Mouse (Mus musculus) mature B cell (primary cell): Measurements from ENCODE around the gene Btbd9.
"Not testable (repeated sequence)": the region's sequence is repeated elsewhere in the genome, so short reads cannot be mapped to it uniquely, and the experiment has no call there.

Source experiments
- in situ Hi-C: fragments of 300-500 bp; cut with MboI; formaldehyde crosslinking; loops from 2 replicates; pipeline ENCODE4 v1.14.3; 2019

Gene Btbd9

DNA sequence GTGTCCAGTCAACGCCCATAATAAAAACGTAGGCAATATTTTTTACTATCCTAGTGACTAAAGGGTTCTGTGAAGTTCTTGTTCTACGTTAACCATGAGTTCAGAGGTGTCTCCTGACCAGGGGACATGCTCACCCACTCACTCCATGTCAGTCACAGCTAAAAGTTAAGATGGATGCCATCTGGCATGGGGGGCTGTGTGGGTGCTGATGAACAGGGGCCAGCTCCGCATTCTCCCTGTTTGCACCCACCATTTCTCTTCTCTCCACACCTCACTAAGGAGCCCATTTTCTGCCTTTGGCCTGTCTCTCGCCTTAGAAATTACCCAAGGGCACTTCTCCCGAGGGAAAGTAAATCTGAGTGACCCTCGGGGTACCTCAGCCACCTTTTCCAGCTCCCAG, 63.8 kb downstream of the Btbd9 start:
- in situ Hi-C loops: no loop called here

DNA sequence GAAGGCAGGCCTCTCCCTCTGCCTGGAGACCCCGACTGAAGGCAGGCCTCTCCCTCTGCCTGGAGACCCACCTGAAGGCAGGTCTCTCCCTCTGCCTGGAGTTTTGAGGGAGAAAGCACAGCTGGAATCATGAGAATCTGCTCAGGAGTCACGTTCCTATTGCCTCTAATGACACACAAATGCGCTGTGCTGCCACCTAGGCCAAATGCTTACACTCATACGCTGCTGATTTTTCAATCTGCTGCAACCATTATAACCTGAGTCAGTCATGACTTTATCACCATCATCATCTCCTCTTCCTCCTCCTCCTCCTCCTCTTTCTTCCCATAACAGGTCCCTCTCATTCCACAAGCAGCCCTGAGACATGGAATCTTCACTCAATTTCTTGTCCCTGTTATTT, 64.3 kb downstream of the Btbd9 start:
- in situ Hi-C loops: no loop called here

DNA sequence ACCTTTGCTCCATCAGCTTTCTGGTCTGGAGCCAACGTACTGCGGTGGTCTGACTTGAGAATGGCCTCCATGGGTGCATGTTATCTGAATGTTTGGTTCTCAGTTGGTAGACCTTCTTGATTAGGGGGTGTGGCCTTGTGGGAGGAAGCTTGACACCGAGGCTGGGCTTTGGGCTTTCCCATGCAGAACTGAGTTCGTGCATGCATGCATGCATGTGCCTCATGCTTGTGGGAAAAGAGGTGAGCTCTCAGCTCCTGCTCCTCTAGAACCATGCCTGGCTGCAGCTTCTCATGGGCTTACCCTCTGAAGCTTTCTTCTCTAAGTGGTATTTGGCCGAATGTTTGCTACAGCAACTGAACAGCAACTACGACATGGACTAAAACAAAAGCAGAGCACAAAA, 64.9 kb downstream of the Btbd9 start:
- in situ Hi-C loops: no loop called here

DNA sequence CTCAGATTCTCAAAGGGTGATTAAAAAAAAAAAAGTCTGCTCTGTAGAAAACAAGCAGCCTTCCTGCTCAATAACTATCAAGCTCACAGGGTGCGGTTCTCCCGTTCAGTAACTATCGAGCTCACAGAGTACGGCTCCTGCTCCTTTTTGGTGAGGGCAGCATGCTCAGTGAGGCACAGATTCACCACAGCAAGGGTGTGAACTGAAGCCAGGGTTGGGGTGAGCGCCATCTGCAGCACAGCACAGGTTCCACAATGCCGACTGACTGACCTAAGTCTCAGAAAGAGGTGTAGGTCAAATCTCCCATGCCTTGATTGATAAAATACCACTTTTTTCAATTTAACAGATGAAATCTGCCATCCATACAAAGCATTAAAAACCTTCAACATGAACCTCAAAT, 66.1 kb downstream of the Btbd9 start:
- in situ Hi-C loops: no loop called here

DNA sequence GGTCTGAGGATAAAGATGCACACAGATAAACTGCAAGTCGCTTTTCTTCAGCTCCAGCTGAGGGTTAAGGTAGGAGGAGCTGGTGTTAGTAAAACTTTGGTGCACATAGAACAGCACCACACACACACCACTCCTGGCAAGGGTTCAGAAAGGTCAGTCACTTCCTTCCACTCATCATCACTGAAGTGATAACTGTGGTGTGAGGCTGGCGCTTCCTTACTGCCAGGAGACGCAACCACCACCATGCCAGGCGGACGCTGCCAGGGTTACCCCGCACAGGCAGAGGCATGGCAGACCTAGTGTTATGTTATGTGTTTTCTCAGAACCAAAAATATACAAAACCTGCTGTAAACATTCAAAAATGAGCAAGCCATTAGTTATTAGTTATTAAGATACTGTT, 66.6 kb downstream of the Btbd9 start:
- in situ Hi-C loops: no loop called here

DNA sequence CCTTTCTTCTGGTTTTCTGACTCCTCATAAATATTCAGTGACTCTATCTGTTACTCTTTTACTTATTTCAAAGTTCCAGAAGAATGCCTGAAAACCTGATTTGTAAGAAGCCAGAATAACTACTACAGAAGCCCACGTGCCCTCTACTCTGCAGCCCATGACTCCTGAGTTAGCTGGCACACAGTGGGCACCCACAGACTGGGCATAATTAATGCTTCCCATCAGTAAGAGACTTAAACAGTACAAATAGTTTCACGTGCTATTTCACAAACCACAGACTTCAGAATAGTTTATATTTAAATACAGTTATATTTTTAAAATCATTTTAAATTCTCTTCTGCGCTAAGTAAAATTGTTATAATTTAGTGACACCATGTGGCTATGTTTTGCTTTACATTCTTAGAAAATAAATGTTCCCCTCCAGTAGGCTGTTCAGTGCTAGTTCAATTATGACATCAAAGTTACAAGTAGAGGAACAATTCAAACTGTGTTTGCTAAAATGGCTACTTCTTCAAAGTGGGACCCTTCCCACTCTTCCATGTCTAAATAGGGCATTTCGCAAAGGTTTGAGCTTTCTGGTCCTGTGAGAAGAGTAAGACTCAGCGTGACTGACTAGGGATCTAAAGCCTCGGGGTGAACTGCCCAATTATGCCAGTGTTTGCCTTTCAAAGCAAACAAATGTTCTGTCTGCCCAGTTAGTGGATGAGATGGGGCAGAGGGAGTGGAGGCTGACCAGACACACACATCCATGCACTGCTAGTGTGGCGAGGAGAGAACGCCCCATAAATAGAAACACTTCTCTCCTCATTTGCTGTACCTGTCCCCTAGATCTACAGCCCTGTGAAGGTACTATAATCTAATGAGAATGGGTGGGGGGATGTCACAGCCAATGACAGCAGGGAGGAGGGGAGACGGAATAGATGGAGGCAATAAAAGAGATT, 68.4 kb downstream of the Btbd9 start:
- in situ Hi-C loops: no loop called here

DNA sequence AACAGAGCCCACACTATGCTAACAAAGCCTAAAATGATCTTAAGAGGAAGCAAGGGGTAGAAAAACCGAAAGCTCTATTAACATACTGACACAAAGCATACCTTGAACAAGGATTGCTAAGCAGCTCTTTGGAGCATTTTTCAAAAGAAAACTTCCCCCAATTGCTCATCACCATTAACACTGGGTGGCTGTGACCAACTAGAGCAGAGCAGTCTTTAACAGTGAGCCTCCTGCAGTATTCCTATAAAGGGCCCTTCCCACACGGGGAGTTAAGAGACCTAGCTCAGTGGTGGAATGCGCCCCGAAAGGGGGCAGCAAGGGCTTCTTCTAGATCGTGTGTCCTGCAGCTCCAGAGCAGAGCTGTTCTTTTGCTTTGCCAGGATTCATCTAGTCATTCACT, 69.4 kb downstream of the Btbd9 start:
- in situ Hi-C loops: no loop called here

DNA sequence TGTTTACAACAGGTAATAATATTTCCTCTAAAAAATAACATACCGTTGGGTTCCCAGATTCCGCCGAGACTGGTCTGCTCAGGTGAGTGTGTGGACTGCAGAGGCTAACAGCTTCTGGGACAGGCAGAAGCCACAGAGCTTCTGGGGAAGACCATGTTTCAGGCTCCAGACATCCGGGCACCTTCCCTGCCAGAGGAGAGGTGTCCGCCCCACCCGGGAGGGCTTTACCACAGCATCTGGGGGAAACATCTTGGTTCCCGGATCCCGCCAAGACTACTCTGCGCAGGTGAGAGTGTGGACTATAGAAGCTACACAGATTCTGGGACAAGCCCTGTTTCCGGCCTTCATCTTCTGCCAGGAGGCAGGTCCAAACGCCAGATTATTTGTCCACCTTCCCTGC, 76.7 kb downstream of the Btbd9 start:
- in situ Hi-C loops: not testable (repeated sequence)

DNA sequence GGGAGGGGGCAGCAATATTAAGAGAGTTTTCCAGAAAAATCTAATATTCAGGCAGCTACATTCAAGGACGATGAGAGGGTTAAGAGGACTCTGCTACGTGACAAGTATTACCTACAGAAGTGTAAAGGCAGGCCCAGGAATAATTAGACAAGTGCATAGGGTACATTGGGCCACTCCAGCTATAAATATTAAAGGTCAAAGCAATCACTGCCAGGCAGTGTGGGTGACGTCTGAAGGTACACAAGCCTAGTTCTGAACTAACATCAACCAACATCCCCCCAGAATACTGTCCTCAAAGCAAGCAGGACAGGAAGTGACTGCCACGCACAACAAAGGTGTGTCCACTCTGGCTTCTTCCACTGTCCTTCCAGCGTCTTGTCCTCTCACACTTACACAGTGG, 77.5 kb downstream of the Btbd9 start:
- in situ Hi-C loops: no loop called here

DNA sequence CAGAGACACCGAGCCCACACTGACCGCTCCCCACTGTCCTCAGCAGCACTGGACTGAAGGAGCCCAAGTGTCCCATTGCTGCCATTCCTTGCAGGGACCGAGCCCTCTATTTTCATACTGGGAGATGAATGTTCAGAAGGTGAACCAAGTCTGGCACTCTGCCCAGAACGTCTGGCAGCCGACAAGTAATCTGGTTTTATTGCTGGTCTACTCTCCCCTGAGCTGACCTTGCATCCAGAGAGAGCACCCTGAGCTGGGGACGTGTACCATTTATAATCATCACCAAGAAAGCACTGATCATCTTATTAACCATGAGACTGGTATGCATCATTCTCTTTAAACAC, 77.9 kb downstream of the Btbd9 start:
- in situ Hi-C loops: no loop called here

DNA sequence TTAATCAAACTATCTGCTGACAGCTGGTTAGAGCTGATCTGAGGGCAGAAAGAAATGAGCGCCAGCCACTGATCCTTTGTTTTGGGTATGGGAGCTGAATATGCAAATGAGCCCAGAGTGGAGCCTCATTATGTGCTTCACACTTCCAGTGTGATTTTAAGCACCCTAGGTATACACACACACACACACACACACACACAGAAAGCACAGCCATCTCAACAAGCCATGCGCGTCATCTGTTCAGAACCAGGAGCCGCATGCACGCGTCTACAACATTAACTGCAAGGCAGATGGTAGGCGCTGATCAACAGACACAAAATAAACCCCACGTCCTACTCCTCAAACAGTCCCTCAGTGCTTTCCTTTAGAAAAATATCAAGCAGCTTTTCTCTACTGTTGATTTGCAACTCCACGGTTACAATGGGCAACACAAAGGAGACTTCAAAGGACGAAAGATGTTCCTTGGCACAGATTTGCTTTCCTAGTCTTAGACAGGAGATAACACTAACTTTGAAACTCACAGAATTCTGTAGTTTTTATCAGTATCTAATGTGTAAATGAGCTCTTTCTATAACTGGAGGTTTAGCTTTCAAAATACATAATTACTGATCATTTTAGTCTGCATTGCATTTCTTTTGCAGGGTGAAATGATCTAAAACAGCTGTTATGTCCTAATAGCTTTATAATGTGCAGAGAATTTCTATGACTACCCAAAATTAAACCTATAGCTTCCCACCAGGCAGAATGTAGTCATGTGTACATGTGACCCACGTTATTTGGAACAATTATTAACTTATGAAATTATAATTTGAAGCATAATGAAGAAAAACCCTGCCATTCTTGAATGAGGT, 78.5 kb downstream of the Btbd9 start:
- in situ Hi-C loops: no loop called here

DNA sequence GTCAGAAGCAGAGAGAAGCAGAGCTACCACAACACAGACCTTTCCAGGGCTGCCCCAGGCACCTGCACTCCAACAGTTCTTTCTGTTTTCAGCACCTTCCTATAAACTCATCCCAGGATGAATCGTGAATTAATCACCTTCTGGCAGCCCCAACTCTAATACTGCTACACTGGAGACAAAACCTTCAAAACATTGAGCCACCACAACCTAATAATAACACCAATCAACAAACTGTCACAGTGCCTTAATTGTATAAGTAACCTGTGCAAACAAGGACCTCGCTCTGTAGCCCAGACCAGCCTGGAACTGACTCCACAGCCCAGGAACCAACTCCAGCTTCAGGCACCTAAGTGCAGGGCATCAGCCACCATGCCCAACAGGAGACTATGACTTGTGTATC, 80.7 kb downstream of the Btbd9 start:
- in situ Hi-C loops: no loop called here

DNA sequence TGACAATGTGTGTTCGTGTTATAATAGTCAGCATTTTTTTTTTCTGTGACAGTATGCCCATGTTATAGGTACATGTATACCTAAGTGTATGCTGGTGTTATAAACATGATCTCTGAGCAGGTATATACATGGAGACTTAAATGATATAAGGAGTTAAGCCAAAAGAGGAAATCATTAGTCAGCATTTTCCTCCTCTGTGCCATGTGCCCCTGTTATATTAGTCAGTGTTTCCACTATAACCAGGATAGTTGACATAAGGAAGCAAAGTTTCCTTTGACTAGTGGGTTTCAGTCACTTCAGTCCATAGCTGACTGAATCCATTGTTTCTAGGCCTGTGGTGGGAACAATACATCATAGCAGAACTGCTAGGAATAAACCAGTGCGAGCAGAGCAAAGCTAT, 81.1 kb downstream of the Btbd9 start:
- in situ Hi-C loops: no loop called here

DNA sequence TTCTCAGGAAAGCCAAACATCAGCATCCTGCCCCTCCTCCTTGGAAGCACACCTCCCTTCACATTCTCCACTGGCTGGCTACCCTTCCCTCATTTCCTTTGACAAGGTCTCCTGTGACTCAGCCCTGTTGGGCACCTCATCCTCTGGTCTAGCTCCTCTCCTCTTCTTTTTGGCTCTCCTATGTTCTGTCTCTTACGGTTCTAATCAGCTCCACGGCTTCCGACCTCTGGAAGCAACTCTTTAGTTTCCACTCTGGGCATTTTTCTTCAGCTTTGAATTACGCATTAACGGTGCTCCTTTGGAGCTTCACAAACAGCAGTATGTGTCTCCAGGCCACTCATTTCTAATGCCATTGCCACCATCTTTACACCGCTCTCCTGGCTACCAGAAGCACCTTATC, 82.8 kb downstream of the Btbd9 start:
- in situ Hi-C loops: no loop called here

DNA sequence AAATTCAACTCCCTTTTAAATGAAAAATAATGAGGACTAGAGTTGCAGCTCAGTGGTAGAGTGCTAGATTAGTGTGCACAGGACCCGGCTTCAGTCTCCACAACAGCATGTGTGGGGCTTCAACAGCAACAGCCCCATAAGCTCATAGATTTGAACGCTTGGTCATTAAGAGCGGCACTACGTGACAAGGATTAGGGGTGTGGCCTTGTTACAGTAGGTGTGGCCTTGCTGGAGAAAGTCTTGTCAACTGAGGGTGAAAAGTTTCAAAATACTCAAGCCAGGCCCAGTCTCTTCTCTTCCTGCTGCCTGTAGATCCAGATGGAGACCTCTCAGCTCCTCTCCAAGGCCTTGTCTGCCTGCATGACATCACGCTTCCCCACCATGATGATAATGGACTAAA, 84.1 kb downstream of the Btbd9 start:
- in situ Hi-C loops: no loop called here

DNA sequence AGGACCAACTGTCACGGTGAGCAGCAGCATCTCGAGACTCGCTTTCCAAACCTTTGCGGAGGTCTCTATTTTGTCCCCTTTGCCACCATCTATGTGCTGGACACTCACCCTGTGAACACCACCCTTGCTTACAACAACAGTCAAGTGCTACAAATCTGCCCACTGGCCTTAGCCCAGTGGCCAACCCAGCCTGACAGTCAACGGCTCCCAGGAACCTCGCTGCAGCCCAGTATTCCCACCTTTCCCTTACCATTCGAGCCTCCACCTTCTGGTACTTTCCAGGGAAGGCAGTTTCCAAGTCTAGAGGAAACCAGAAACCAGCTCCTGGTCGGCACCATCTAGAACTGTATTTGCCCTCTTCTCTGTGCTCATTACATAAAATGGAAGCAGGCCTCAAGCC, 84.7 kb downstream of the Btbd9 start:
- in situ Hi-C loops: no loop called here

DNA sequence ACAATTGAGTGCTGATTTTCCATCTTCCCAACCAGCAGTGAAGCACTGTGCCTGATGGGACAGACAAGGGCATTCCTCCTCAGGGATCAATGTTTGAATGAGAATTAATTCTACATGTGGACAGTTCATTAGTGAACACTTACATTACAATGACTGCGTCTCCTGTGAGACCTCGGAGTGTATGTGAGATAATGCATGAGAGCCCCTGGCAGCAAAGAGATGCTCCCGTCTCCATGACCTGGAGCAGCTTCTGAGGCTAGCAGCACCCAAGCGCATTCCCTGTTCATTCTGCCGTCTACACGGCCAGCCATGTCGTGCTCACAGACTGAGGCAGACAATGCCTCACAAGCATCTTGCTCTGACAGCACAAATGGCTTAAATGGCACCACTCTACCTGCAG, 85.7 kb downstream of the Btbd9 start:
- in situ Hi-C loops: no loop called here

DNA sequence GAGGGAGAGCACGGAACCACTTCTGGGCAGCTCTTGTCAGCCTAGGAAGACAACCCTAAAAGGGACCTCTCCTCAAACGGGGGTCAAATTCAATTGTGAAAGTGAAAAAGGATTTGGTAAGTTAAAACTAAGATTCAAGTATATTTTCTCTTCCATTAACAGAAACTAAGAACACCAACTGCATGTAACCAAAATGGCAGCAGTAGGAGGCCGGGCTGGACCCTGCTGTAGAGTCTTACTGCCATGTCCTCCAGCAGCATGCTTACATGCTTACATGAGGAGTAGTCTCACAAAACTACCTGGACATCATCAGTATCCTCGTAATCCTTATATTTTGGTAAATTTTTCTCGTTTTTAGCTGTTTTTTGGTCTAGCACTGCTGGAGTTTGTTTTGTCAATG, 86.2 kb downstream of the Btbd9 start:
- in situ Hi-C loops: no loop called here

DNA sequence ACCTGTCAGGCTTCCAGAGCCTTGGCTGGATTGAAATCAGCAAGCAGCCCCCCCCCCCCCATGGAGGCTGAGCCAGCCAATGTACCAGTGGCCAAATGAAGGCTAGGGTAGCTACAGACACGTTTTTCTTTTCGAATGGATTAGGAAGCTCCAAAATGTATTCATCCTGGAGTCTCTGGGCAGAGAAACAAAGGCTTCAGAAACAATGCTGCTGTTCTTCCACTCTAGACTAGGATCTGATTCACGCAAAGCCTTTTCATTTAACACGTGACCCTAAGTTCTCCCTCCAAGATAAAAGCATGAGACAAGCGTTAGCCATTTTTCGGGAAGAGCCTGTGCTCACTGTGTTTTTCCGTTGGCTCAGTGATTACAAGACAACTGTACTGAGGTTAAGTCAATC, 86.7 kb downstream of the Btbd9 start:
- in situ Hi-C loops: no loop called here

DNA sequence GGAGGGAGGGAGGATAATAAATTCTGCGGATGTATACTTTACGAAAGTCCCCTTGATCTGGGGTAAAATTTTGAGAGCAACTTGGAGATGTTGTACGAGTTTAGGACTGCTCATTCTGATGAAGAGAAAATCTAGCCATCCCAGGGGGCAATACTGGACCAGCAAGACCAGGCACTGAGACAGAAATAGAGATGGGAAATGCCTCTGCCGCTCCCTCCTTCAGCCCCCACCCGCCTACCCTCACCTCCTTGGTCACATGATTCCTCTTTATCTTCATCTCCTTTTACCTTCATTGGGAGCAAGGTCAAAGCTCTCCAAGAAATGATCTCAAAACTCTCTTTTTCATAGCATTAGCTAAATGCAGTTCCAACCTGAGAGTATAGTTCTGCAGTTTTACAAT, 88.6 kb downstream of the Btbd9 start:
- in situ Hi-C loops: no loop called here

DNA sequence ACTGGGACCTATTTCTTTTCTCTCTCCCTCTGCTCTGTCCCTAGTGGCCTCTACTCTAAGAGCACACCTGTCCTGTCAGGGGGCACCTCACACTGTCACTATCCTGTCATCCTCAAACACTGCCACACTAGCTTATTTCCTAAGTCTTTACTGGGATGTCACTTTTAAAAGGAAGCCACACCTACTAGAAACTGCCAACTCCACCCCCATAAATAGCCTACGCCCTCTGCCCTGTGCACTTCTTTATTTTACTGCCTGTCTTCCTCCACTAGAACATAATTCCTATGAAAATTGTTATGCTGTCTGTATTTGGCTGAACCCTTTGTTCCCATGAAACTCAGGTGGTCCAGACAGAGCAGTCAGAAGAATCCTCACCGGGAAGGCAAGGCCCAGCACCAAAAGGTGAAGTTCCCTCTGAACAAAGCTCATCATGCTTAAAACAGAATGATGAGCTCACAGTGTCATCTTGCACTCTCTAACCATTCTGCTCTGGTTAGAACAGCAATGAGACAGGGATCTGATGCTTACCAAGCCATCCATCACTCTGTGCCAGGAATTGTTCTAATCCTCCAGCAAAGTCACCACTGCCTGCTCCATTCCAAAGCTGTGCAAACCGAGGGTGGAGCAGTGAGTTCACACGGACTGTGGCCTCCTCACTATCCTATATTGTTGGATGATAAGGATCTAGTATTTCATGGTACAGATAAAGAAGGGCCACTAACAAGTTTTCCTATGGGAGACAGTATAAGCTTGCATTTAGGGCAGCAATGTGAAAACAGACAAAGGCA, 91.0 kb downstream of the Btbd9 start:
- in situ Hi-C loops: no loop called here

DNA sequence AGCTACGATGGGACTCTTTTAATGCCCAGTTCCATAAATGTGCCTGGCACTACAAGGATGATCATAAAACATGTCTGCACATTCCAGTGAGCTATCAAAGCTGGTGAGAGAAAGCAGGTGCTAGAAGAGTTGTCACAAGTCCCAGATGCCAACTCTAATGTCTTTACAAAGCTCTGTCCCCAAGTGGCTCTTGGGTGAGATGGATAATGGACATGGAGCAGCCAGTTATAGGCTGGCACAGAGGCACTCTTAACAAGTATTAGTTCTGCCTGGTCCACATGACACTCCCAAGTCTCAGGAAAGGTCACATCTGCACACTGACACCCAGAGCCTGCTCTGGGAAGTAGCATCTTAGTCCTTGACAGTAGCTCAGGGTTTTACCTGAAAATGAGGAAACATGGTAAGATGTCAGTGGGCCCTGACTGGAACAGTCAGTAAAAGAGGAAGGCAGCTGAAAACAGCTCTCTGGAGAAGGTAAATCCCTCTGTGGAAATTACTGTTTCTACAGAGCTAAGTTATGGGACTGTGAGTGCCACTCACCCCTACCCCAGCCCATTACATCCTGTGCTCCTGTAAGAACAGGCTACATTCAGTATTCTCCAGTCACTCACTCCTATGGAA, 91.7 kb downstream of the Btbd9 start:
- in situ Hi-C loops: no loop called here
